Mouse (Mus musculus) heart, embryonic 16.5 days (tissue): ENCODE measurements around the gene St3gal5. TPM values are rescaled to one million over a fixed set of nuclear protein-coding genes. Genes with fewer than 3 reads are reported as not detected.

ENCODE experiments used
- ATAC-seq: fragments of 200-750 bp; cut with Nextera tagmentation; replicated peaks from 2 replicates; pipeline ENCODE4 v1.8.0; 2017; ENCODE audit warnings: moderate number of reproducible peaks; ENCODE audit not compliant: insufficient read depth, low FRiP score; ENCODE audit errors: extremely low read depth
- H3K27ac ChIP-seq: fragments of 300-500 bp; sonication (generic); 2 replicates; pipeline ENCODE4 v1.5.1; 2014; ENCODE audit warnings: mild to moderate bottlenecking, low read length, control low read depth, moderate library complexity
- H3K27me3 ChIP-seq: fragments of 300-500 bp; sonication (generic); 2 replicates; pipeline ENCODE4 v1.6.1; 2014; ENCODE audit warnings: low read length, mixed read lengths; ENCODE audit not compliant: control insufficient read depth, insufficient read depth
- H3K36me3 ChIP-seq: fragments of 300-500 bp; sonication (generic); 2 replicates; pipeline ENCODE4 v1.6.1; 2014; ENCODE audit not compliant: control insufficient read depth, insufficient read depth
- H3K4me1 ChIP-seq: fragments of 300-500 bp; sonication (generic); 2 replicates; pipeline ENCODE4 v1.6.1; 2014; ENCODE audit warnings: low read length, mixed read lengths; ENCODE audit not compliant: control insufficient read depth, insufficient read depth
- H3K4me2 ChIP-seq: fragments of 300-500 bp; sonication (generic); 2 replicates; pipeline ENCODE4 v1.6.1; 2014; ENCODE audit warnings: low read depth, mild to moderate bottlenecking, control low read depth, low read length
- H3K4me3 ChIP-seq: fragments of 300-500 bp; sonication (generic); 2 replicates; pipeline ENCODE4 v1.5.1; 2014; ENCODE audit warnings: mild to moderate bottlenecking, control low read depth, low read length
- H3K9ac ChIP-seq: fragments of 300-500 bp; sonication (generic); 2 replicates; pipeline ENCODE4 v1.6.1; 2014; ENCODE audit warnings: low read length, control low read depth
- H3K9me3 ChIP-seq: fragments of 300-500 bp; sonication (generic); replicated peaks from 2 replicates; pipeline ENCODE4 v1.6.1; 2016; ENCODE audit warnings: low read length; ENCODE audit not compliant: control insufficient read depth
- WGBS: fragments of 180-500 bp; shearing (Covaris S2); extraction: QIAGEN DNeasy Blood & Tissue Kit; methylation state at CpG from one replicate; pipeline ENCODE4 v1.1.7; 2014; 5-methylcytosine and 5-hydroxymethylcytosine counted together
- polyA plus RNA-seq: library from polyadenylated mRNA; unstranded; fragments of >200 nt; fragmentation: Nextera tagmentation; extraction: Ambion mirVana; gene quantifications from 2 replicates; pipeline ENCODE4 v1.2.1, GENCODE M21; 2015

St3gal5 gene
- polyA plus RNA-seq, 1 experiment from 2014 or later: 36.6 TPM

DNA sequence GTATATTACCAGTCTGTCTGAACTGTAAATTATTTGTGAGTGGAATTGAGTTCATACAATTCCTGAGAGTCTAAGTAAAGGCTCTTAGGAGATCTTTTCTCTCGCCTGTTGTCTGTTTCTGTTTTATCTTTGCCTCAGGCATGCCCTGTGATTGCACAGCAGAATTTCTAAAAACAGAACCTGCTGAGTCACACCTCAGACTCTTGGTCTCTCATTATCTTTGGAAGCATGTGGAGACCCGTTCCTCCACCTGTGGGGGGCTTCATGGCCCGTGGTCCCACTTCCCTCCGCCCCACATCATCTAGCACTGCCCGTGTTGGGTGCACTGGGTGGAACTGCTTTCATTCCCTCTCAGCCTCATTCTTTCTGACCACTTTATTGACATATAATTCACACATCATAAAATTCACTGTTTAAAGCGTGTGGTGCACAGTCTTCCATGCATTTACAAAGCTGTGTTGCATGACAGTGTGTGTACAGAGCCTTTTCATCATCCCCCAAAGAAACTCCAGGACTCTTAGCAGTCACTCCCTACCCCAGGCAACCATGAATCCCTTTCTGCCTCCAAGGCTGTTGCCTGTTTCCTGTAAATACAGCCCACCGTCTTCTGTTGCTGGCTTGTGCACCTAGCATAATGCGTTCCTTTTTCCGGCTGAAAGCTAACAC lies 37.6 kb downstream of the St3gal5 start:
- peaks cover 8% of the 10 kb centered on the region for H3K4me1 ChIP-seq
- H3K9me3 ChIP-seq: no peaks in the 10 kb centered on the region
- peaks cover 13% of the 10 kb centered on the region for H3K36me3 ChIP-seq
- no peak overlapping the region for H3K4me3 ChIP-seq
- ATAC-seq: no peak
- H3K9ac ChIP-seq: no peak overlapping the region
- H3K27me3 ChIP-seq: no peaks in the 10 kb centered on the region
- H3K27ac ChIP-seq: no peak overlapping the region
- WGBS: 49% methylated on average over 9 of the region's 9 CpGs
- no peak overlapping the region; the same call in 1 of the 2 replicates for H3K4me2 ChIP-seq

DNA sequence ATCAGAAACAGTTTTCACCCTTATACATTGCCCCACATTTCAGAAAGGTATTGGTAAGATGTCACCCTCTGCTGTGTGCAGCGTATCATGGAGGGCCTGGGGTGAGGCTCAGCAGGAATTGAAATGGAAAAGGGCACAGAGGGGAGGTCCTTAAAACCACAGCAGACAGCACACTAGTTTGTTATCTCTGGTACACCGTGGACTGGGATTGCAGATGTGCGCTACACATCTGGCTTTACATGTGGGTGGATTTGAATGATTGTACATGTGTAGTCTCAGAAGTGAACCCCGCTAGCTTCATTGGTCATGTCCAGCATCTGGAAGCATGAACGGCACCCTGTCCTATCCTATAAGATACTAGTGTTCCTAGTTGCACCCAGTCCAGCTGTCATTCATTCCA lies 38.6 kb downstream of the St3gal5 start:
- no peak for ATAC-seq
- H3K9me3 ChIP-seq: no peaks in the 10 kb centered on the region
- 83% methylated on average over 5 of the region's 5 CpGs for WGBS
- peaks cover 11% of the 10 kb centered on the region for H3K4me1 ChIP-seq
- no peak overlapping the region for H3K4me3 ChIP-seq
- H3K36me3 ChIP-seq: peaks cover 13% of the 10 kb centered on the region
- H3K9ac ChIP-seq: no peak overlapping the region
- H3K27me3 ChIP-seq: no peaks in the 10 kb centered on the region
- H3K4me2 ChIP-seq: no peak overlapping the region
- H3K27ac ChIP-seq: no peak overlapping the region

- Histone ChIP-seq H3K4me2 (no peak overlapping the region), H3K4me3 (no peak overlapping the region), H3K36me3 (peaks cover 13% of the 10 kb centered on the region), H3K4me1 (peaks cover 14% of the 10 kb centered on the region), H3K27ac (no peak overlapping the region), H3K27me3 (no peaks in the 10 kb centered on the region), H3K9ac (no peak overlapping the region), H3K9me3 (no peaks in the 10 kb centered on the region)
- ATAC-seq: no peak
- 65% methylated on average over 10 of the region's 10 CpGs for WGBS
Measured at GRCm38 (mm10) chr6:72136543-72136942, 39.2 kb downstream of the St3gal5 start.

- H3K27ac ChIP-seq: no peak overlapping the region
- WGBS: 84% methylated on average over 9 of the region's 9 CpGs
Measured at GRCm38 (mm10) chr6:72139508-72140193, 42.3 kb downstream of the St3gal5 start.

DNA sequence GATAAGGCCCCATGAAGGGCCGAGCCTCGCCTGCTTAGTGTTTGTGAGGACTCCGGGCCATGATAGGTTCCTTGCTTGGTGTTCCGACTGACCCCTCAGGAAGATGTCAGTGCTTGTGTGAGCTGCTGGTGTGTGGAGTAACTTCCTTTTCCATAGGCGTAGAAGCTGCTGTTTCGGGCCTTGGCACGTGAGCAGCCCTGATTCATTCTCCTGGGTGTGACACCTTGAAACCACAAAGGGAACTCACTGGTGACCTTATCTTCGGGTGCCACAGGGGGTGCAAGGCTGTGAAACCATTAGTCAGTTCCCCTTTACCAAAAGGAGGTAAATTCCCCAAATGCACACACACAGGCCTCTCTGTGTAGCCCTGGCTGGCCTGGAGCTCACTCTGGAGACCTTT lies 43.0 kb downstream of the St3gal5 start:
- no peak overlapping the region for H3K4me2 ChIP-seq
- H3K4me3 ChIP-seq: no peak overlapping the region
- WGBS: 65% methylated on average over 8 of the region's 8 CpGs
- H3K27me3 ChIP-seq: no peaks in the 10 kb centered on the region
- H3K4me1 ChIP-seq: peaks cover 8% of the 10 kb centered on the region
- H3K36me3 ChIP-seq: peaks cover 5% of the 10 kb centered on the region; the same call in 1 of the 2 replicates
- H3K9me3 ChIP-seq: no peaks in the 10 kb centered on the region
- H3K9ac ChIP-seq: no peak overlapping the region
- H3K27ac ChIP-seq: no peak overlapping the region
- ATAC-seq: no peak

More at GRCm38 (mm10) chr6:72139508-72140193, 42.3 kb downstream of the St3gal5 start:
- no peak for ATAC-seq
- Histone ChIP-seq H3K4me3 (no peak overlapping the region), H3K36me3 (peaks cover 5% of the 10 kb centered on the region; the same call in 1 of the 2 replicates), H3K27me3 (no peaks in the 10 kb centered on the region), H3K4me1 (peaks cover 12% of the 10 kb centered on the region), H3K9me3 (no peaks in the 10 kb centered on the region), H3K4me2 (no peak overlapping the region), H3K9ac (no peak overlapping the region)

- H3K27me3 ChIP-seq: no peaks in the 10 kb centered on the region
- H3K9me3 ChIP-seq: no peaks in the 10 kb centered on the region
- no peak overlapping the region for H3K4me3 ChIP-seq
- ATAC-seq: no peak
- H3K36me3 ChIP-seq: peaks cover 5% of the 10 kb centered on the region; the same call in 1 of the 2 replicates
- 44% methylated on average over 10 of the region's 10 CpGs for WGBS
- no peak overlapping the region for H3K27ac ChIP-seq
- H3K4me1 ChIP-seq: peaks cover 8% of the 10 kb centered on the region
- no peak overlapping the region for H3K9ac ChIP-seq
- no peak overlapping the region for H3K4me2 ChIP-seq
Measured at GRCm38 (mm10) chr6:72141191-72141590, 43.8 kb downstream of the St3gal5 start.

DNA sequence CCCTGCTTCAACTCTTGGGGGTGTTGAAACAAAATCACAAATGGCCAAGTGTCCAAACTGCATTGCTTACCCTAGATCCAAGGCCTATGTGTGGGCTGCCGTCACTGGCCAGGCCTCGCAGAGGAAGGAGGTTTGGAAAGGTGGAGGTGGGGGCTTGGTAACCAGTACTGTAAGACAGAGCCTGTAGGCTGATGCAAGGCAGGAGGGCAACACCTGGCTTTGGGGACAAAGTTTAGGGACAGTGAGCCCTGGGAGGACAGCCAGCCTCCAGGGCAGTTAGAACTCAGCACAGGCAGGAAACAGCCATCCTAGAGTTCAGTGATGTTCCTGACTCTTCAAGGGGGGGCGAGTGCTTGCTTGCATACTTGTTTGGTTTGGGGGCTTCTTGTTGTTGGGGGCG lies 45.2 kb downstream of the St3gal5 start:
- H3K9me3 ChIP-seq: no peaks in the 10 kb centered on the region
- H3K27me3 ChIP-seq: no peaks in the 10 kb centered on the region
- peaks cover 8% of the 10 kb centered on the region for H3K4me1 ChIP-seq
- H3K36me3 ChIP-seq: peaks cover 9% of the 10 kb centered on the region; the same call in 1 of the 2 replicates
- no peak overlapping the region for H3K4me3 ChIP-seq
- no peak for ATAC-seq
- 91% methylated on average over 4 of the region's 4 CpGs for WGBS
- H3K4me2 ChIP-seq: no peak overlapping the region
- H3K9ac ChIP-seq: no peak overlapping the region
- no peak overlapping the region for H3K27ac ChIP-seq

DNA sequence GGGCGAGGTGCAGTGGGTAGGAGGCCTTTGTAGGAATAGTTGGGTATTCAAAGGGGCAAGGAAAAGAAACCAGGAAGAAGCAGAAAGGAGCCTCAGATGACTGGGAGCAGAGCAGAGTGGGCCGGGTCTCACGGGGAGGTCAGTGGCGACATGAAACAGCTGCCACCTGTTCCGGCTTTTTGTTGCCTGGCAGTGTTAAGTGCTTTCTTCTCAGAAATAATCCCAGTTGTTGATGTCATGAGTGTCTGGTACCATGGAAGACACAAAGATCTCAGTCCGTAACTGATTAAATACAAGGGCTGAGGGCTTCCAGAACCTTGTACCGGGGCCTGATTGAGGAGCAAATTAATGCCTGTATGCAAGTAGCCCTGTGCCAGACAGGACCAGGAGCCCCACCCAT lies 47.0 kb downstream of the St3gal5 start:
- WGBS: 55% methylated on average over 7 of the region's 7 CpGs
- ATAC-seq: no peak
- H3K9me3 ChIP-seq: peaks cover under 1% of the 10 kb centered on the region; the same call in 1 of the 2 replicates
- H3K4me3 ChIP-seq: no peak overlapping the region
- H3K27ac ChIP-seq: no peak overlapping the region
- peaks cover 8% of the 10 kb centered on the region for H3K4me1 ChIP-seq
- no peak overlapping the region for H3K9ac ChIP-seq
- peaks cover 18% of the 10 kb centered on the region for H3K36me3 ChIP-seq
- H3K27me3 ChIP-seq: no peaks in the 10 kb centered on the region
- H3K4me2 ChIP-seq: no peak overlapping the region

DNA sequence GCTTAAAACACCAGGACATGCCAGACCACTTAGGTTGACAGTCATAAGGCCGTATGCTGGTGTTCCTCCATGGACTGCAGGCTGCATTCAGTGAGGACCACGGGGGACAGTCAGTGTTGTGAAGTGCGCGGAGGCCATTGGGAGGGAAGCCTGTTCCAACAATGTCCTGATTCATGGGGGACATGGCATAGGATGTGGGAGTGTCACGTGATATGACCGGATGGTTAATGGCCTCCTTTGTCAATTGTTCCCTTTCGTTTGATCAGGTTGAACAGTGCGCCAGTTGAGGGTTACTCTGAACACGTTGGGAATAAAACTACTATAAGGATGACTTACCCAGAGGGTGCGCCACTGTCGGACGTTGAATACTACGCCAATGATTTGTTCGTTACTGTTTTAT lies 49.4 kb downstream of the St3gal5 start:
- Histone ChIP-seq H3K9me3 (peaks cover 9% of the 10 kb centered on the region), H3K4me1 (no peaks in the 10 kb centered on the region)
- 87% methylated on average over 14 of the region's 14 CpGs for WGBS

More for the DNA sequence above, 49.4 kb downstream of the St3gal5 start:
- H3K27ac ChIP-seq: no peak overlapping the region
- H3K36me3 ChIP-seq: peaks cover 25% of the 10 kb centered on the region
- H3K4me3 ChIP-seq: no peak overlapping the region
- H3K9ac ChIP-seq: no peak overlapping the region
- H3K4me2 ChIP-seq: no peak overlapping the region
- ATAC-seq: no peak
- H3K27me3 ChIP-seq: no peaks in the 10 kb centered on the region
